Mouse (Mus musculus) liver, adult (tissue): ENCODE data around the gene Kcnd3.

Experiments used
- GATA4 ChIP-seq: IDR thresholded peaks from 2 replicates; pipeline ENCODE4 v1.6.1; 2014; ENCODE audit warnings: mild to moderate bottlenecking, low read length; ENCODE audit not compliant: insufficient replicate concordance

Kcnd3 gene

GRCm38 (mm10) chr3:105621154-105621553 is 169.0 kb downstream of the Kcnd3 start:
- TF ChIP-seq GATA4: no peak

GRCm38 (mm10) chr3:105623137-105623536 is 171.0 kb downstream of the Kcnd3 start:
- TF ChIP-seq GATA4: no peak

GRCm38 (mm10) chr3:105625961-105626360 is 173.8 kb downstream of the Kcnd3 start:
- TF ChIP-seq GATA4: no peak

GRCm38 (mm10) chr3:105627258-105627657 is 175.1 kb downstream of the Kcnd3 start:
- TF ChIP-seq GATA4: no peak

- TF ChIP-seq GATA4: no peak
Measured at GRCm38 (mm10) chr3:105632296-105632695, 180.2 kb downstream of the Kcnd3 start.

GRCm38 (mm10) chr3:105633021-105633420 is 180.9 kb downstream of the Kcnd3 start:
- no peak for TF ChIP-seq GATA4

GRCm38 (mm10) chr3:105642186-105642585 is 190.1 kb downstream of the Kcnd3 start:
- TF ChIP-seq GATA4: no peak

GRCm38 (mm10) chr3:105643566-105643965 is 191.4 kb downstream of the Kcnd3 start:
- no peak for TF ChIP-seq GATA4

GRCm38 (mm10) chr3:105648889-105649567 is 196.9 kb downstream of the Kcnd3 start:
- no peak for TF ChIP-seq GATA4

GRCm38 (mm10) chr3:105653544-105654380 is 201.6 kb downstream of the Kcnd3 start:
- TF ChIP-seq GATA4: no peak

GRCm38 (mm10) chr3:105655031-105655585 is 203.0 kb downstream of the Kcnd3 start:
- TF ChIP-seq GATA4: no peak

- TF ChIP-seq GATA4: no peak
Measured at GRCm38 (mm10) chr3:105660530-105660929, 208.4 kb downstream of the Kcnd3 start.

- TF ChIP-seq GATA4: no peak
Measured at GRCm38 (mm10) chr3:105663043-105663442, 210.9 kb downstream of the Kcnd3 start.

GRCm38 (mm10) chr3:105665105-105665765 is 213.1 kb downstream of the Kcnd3 start:
- TF ChIP-seq GATA4: no peak

- TF ChIP-seq GATA4: no peak
Measured at GRCm38 (mm10) chr3:105666996-105667523, 214.9 kb downstream of the Kcnd3 start.
